In genomic region chr8:123655351-123655779, GRCm38 (mm10) we compare ENCODE assay signal across 9 mouse cellular contexts. TPM values are rescaled to one million over a fixed set of nuclear protein-coding genes. Genes with fewer than 3 reads are reported as not detected.
DNase-seq lines count a peak whose midpoint lies in the region; ATAC-seq and TF ChIP-seq lines count a peak whose summit lies in the region.
"Had no signal": no experiment of that assay in that cellular context is flagged by ENCODE, and none has a peak within 500 bp of the region (broad histone marks: within the 10 kb centered on the region; RNA-seq: fewer than 3 reads in every experiment).

No protein-coding gene starts in this region.

- peak; percentile 42 for DNase-seq in gastrocnemius, adult 2 months
- no peak for DNase-seq in gastrocnemius, postnatal 25 days
- DNase-seq in R1 (ENCODE audit: low read depth, low spot score) = peak; percentile 45
- no peak for DNase-seq in spleen, postnatal 4 days (ENCODE audit: low spot score in 2 of 2)

- 0 out of 2 replicates have a peak overlapping the region, but pooled peaks have one; percentile 35 for H3K9ac ChIP-seq in forebrain, embryonic 16.5 days (replicated peaks; ENCODE audit: low read depth, low read length)
- peak overlapping the region; percentile 4; the same call in 1 of the 2 replicates for H3K9ac ChIP-seq in liver, embryonic 12.5 days
- peak overlapping the region; percentile 77; the same call in 1 of the 2 replicates for H3K9ac ChIP-seq in neural tube, embryonic 15.5 days (replicated peaks)

- peaks cover 15% of the 10 kb centered on the region for H3K4me1 ChIP-seq in forebrain, embryonic 16.5 days (replicated peaks; ENCODE audit: control insufficient read depth, insufficient read depth, low read length)
- peaks cover 11% of the 10 kb centered on the region; the same call in 1 of the 2 replicates for H3K4me1 ChIP-seq in liver, embryonic 12.5 days
- H3K4me1 ChIP-seq in neural tube, embryonic 15.5 days = peaks cover 21% of the 10 kb centered on the region

- H3K9me3 ChIP-seq in forebrain, embryonic 16.5 days (ENCODE audit: control insufficient read depth, low read length) = no peaks in the 10 kb centered on the region
- no peaks in the 10 kb centered on the region for H3K9me3 ChIP-seq in liver, embryonic 12.5 days (replicated peaks)
- no peaks in the 10 kb centered on the region for H3K9me3 ChIP-seq in neural tube, embryonic 15.5 days (replicated peaks)

- no peaks in the 10 kb centered on the region for H3K27me3 ChIP-seq in forebrain, embryonic 16.5 days (replicated peaks; ENCODE audit: control insufficient read depth, insufficient read depth, low read length)
- H3K27me3 ChIP-seq in liver, embryonic 12.5 days (replicated peaks) = peaks cover 67% of the 10 kb centered on the region
- H3K27me3 ChIP-seq in neural tube, embryonic 15.5 days (replicated peaks) = no peaks in the 10 kb centered on the region
- H3K27me3 ChIP-seq: Patski had no signal

- H3K36me3 ChIP-seq in forebrain, embryonic 16.5 days (ENCODE audit: control insufficient read depth, insufficient read depth) = 0 out of 2 replicates have a peak, but pooled peaks cover 5% of the 10 kb centered on the region
- H3K36me3 ChIP-seq in liver, embryonic 12.5 days = peaks cover 8% of the 10 kb centered on the region; the same call in 1 of the 2 replicates
- peaks cover 36% of the 10 kb centered on the region for H3K36me3 ChIP-seq in neural tube, embryonic 15.5 days

- H3K4me2 ChIP-seq in forebrain, embryonic 16.5 days (ENCODE audit: low read length) = peak overlapping the region; percentile 61
- H3K4me2 ChIP-seq in liver, embryonic 12.5 days = peak overlapping the region; percentile 68
- peak overlapping the region; percentile 62 for H3K4me2 ChIP-seq in neural tube, embryonic 15.5 days

- ATAC-seq in forebrain, embryonic 16.5 days = no peak
- no peak for ATAC-seq in liver, embryonic 12.5 days
- ATAC-seq in neural tube, embryonic 15.5 days (ENCODE audit: low FRiP score) = no peak
- no peak for ATAC-seq in erythroid progenitor cell, adult 5-6 weeks (replicated peaks; ENCODE audit: low FRiP score, poor library complexity, severe bottlenecking)
- ATAC-seq: Patski had no signal

- peak overlapping the region; percentile 90 for H3K4me3 ChIP-seq in gastrocnemius, adult 2 months
- H3K4me3 ChIP-seq in forebrain, embryonic 16.5 days (replicated peaks; ENCODE audit: low read length) = peak overlapping the region; percentile 86
- peak overlapping the region; percentile 59 for H3K4me3 ChIP-seq in liver, embryonic 12.5 days
- peak overlapping the region; percentile 61 for H3K4me3 ChIP-seq in neural tube, embryonic 15.5 days (replicated peaks)

- WGBS in forebrain, embryonic 16.5 days = 13% methylated on average over 8 of the region's 8 CpGs
- 15% methylated on average over 8 of the region's 8 CpGs for WGBS in liver, embryonic 12.5 days (ENCODE audit: insufficient replicate concordance)
- 8% methylated on average over 8 of the region's 8 CpGs for WGBS in neural tube, embryonic 15.5 days

- intact Hi-C loops in gastrocnemius, adult 2 months (cut with DNase I) = no loop called here

- TF ChIP-seq CTCF in gastrocnemius, adult 2 months (IDR thresholded peaks at IDR 0.05) = no peak

- H3K27ac ChIP-seq in gastrocnemius, adult 2 months = peak overlapping the region; percentile 90
- no peak overlapping the region for H3K27ac ChIP-seq in forebrain, embryonic 16.5 days (ENCODE audit: low read length)
- 0 out of 2 replicates have a peak overlapping the region, but pooled peaks have one; percentile 6 for H3K27ac ChIP-seq in liver, embryonic 12.5 days
- H3K27ac ChIP-seq in neural tube, embryonic 15.5 days (replicated peaks) = peak overlapping the region; percentile 6

RNA-seq across cellular contexts. Expression of gene Rhou, which starts 1.6 kb away (rescaled TPM):
- 10 to 100 TPM; 15.2 to 44.8 TPM for total RNA-seq in gastrocnemius, adult 2 months (2021)
- total RNA-seq in gastrocnemius, postnatal 25 days (2021) = 10 to 100 TPM in 1 of 2 experiments, 1 to 10 TPM in 1; 8.5 to 14.6 TPM
- polyA plus RNA-seq in forebrain, embryonic 16.5 days (2015; fragmentation: Nextera tagmentation; extraction: Ambion mirVana) = 8.8 and 9.5 TPM in 2 replicates
- polyA plus RNA-seq in liver, embryonic 12.5 days (2016; fragmentation: Nextera tagmentation; extraction: Ambion mirVana) = 1.6 and 1.9 TPM in 2 replicates
- 12.4 and 12.7 TPM in 2 replicates for polyA plus RNA-seq in neural tube, embryonic 15.5 days (2015; fragmentation: Nextera tagmentation; extraction: Ambion mirVana)
- total RNA-seq in erythroid progenitor cell, adult 5-6 weeks (2015; ENCODE audit: low replicate concordance) = 4.2 and 5.4 TPM in 2 replicates
- total RNA-seq in erythroid progenitor cell, adult 5-6 weeks (2017; ENCODE audit: low replicate concordance) = 1.6 and 2.2 TPM in 2 replicates

Comparison
In these comparisons a context has a peak if more than half of its experiments do, and no peak if none do; other contexts are left out.
1. DNase-seq: peak in gastrocnemius, adult 2 months (single experiment) and R1 (single experiment); none in gastrocnemius, postnatal 25 days (single experiment) and spleen, postnatal 4 days (0 of 2).
2. H3K9ac ChIP-seq: peak in every context shown above with its lines; median percentile 77 in neural tube, embryonic 15.5 days; 35 in forebrain, embryonic 16.5 days; 4 in liver, embryonic 12.5 days.
3. Peak in every context shown above with its lines, with median percentiles within 50 percentile points of each other: H3K4me3 ChIP-seq and H3K4me2 ChIP-seq.